Mouse (Mus musculus) ES-E14 (cell line): Measurements from ENCODE around the gene Vps16.

Experiments
- CHD2 ChIP-seq: IDR thresholded peaks from 2 replicates; pipeline ENCODE4 v1.6.1; 2014; ENCODE audit warnings: mild to moderate bottlenecking, low read depth, low read length, inconsistent platforms
- HCFC1 ChIP-seq: IDR thresholded peaks from 2 replicates; pipeline ENCODE4 v1.6.1; 2012; ENCODE audit warnings: low read length, inconsistent platforms, borderline replicate concordance; ENCODE audit not compliant: insufficient read depth

- TF ChIP-seq HCFC1 (no peak), CHD2 (no peak)
Observed at GRCm38 (mm10) chr2:130451086-130451726, 27.1 kb downstream of the Vps16 start.
